Mouse (Mus musculus): ENCODE results near the gene Usp15. TPM values are rescaled to one million over a fixed set of nuclear protein-coding genes. Genes with fewer than 3 reads are reported as not detected.

The Usp15 gene
- polyA plus RNA-seq, 1 experiment from 2014 or later, result 92.3 TPM

- Histone ChIP-seq H3K9me3 (ENCODE audit: control insufficient read depth, low read length) (no peaks in the 10 kb centered on the region), H3K9ac (replicated peaks; ENCODE audit: low read length) (no peak overlapping the region), H3K36me3 (ENCODE audit: control insufficient read depth, insufficient read depth, low read length) (peaks cover 44% of the 10 kb centered on the region), H3K27ac (replicated peaks; ENCODE audit: low read depth, low read length) (no peak overlapping the region), H3K4me3 (replicated peaks; ENCODE audit: low read depth, low read length) (no peak overlapping the region), H3K27me3 (ENCODE audit: control insufficient read depth, insufficient read depth, low read length) (no peaks in the 10 kb centered on the region), H3K4me1 (ENCODE audit: control insufficient read depth, insufficient read depth, low read length) (no peaks in the 10 kb centered on the region), H3K4me2 (ENCODE audit: low read length) (no peak overlapping the region)
- 65% methylated on average over 6 of the region's 6 CpGs for WGBS
- ATAC-seq (ENCODE audit: low FRiP score, low TSS enrichment) (no peak), DNase-seq (no peak)
These were observed 36.3 kb downstream of the Usp15 start for GRCm38 (mm10) chr10:123160508-123160907.

GRCm38 (mm10) chr10:123159316-123159715 lies 37.5 kb downstream of the Usp15 start:
- no peak overlapping the region for H3K27ac ChIP-seq (replicated peaks; ENCODE audit: low read depth, low read length)
- H3K27me3 ChIP-seq (ENCODE audit: control insufficient read depth, insufficient read depth, low read length), result no peaks in the 10 kb centered on the region
- no peak overlapping the region for H3K4me2 ChIP-seq (ENCODE audit: low read length)
- H3K4me3 ChIP-seq (replicated peaks; ENCODE audit: low read depth, low read length), result no peak overlapping the region
- ATAC-seq (ENCODE audit: low FRiP score, low TSS enrichment), result no peak
- H3K4me1 ChIP-seq (ENCODE audit: control insufficient read depth, insufficient read depth, low read length), result no peaks in the 10 kb centered on the region
- H3K9ac ChIP-seq (replicated peaks; ENCODE audit: low read length), result no peak overlapping the region
- peaks cover 45% of the 10 kb centered on the region for H3K36me3 ChIP-seq (ENCODE audit: control insufficient read depth, insufficient read depth, low read length)
- 86% methylated on average over 7 of the region's 7 CpGs for WGBS
- DNase-seq, result no peak
- no peaks in the 10 kb centered on the region for H3K9me3 ChIP-seq (ENCODE audit: control insufficient read depth, low read length)

GRCm38 (mm10) chr10:123156392-123156791 lies 40.4 kb downstream of the Usp15 start:
- Histone ChIP-seq H3K4me3 (replicated peaks; ENCODE audit: low read depth, low read length) (no peak overlapping the region), H3K9ac (replicated peaks; ENCODE audit: low read length) (no peak overlapping the region), H3K27ac (replicated peaks; ENCODE audit: low read depth, low read length) (no peak overlapping the region), H3K4me1 (ENCODE audit: control insufficient read depth, insufficient read depth, low read length) (no peaks in the 10 kb centered on the region), H3K27me3 (ENCODE audit: control insufficient read depth, insufficient read depth, low read length) (no peaks in the 10 kb centered on the region), H3K4me2 (ENCODE audit: low read length) (no peak overlapping the region), H3K9me3 (ENCODE audit: control insufficient read depth, low read length) (no peaks in the 10 kb centered on the region), H3K36me3 (ENCODE audit: control insufficient read depth, insufficient read depth, low read length) (peaks cover 36% of the 10 kb centered on the region)
- ATAC-seq (ENCODE audit: low FRiP score, low TSS enrichment) (no peak), DNase-seq (no peak)
- WGBS, result 84% methylated on average over 2 of the region's 2 CpGs

GRCm38 (mm10) chr10:123155764-123156163 lies 41.0 kb downstream of the Usp15 start:
- Histone ChIP-seq H3K4me2 (ENCODE audit: low read length) (no peak overlapping the region), H3K36me3 (ENCODE audit: control insufficient read depth, insufficient read depth, low read length) (peaks cover 32% of the 10 kb centered on the region), H3K4me3 (replicated peaks; ENCODE audit: low read depth, low read length) (no peak overlapping the region), H3K9ac (replicated peaks; ENCODE audit: low read length) (no peak overlapping the region), H3K9me3 (ENCODE audit: control insufficient read depth, low read length) (no peaks in the 10 kb centered on the region), H3K27me3 (ENCODE audit: control insufficient read depth, insufficient read depth, low read length) (no peaks in the 10 kb centered on the region), H3K4me1 (ENCODE audit: control insufficient read depth, insufficient read depth, low read length) (no peaks in the 10 kb centered on the region), H3K27ac (replicated peaks; ENCODE audit: low read depth, low read length) (no peak overlapping the region)
- ATAC-seq (ENCODE audit: low FRiP score, low TSS enrichment), result no peak
- DNase-seq, result no peak
- 94% methylated on average over 6 of the region's 6 CpGs for WGBS

GRCm38 (mm10) chr10:123153321-123153720 lies 43.5 kb downstream of the Usp15 start:
- Histone ChIP-seq H3K4me1 (ENCODE audit: control insufficient read depth, insufficient read depth, low read length) (no peaks in the 10 kb centered on the region), H3K9me3 (ENCODE audit: control insufficient read depth, low read length) (no peaks in the 10 kb centered on the region), H3K27me3 (ENCODE audit: control insufficient read depth, insufficient read depth, low read length) (no peaks in the 10 kb centered on the region), H3K4me3 (replicated peaks; ENCODE audit: low read depth, low read length) (no peak overlapping the region), H3K9ac (replicated peaks; ENCODE audit: low read length) (no peak overlapping the region), H3K4me2 (ENCODE audit: low read length) (no peak overlapping the region), H3K27ac (replicated peaks; ENCODE audit: low read depth, low read length) (no peak overlapping the region), H3K36me3 (ENCODE audit: control insufficient read depth, insufficient read depth, low read length) (peaks cover 26% of the 10 kb centered on the region)
- WGBS, result 84% methylated on average over 2 of the region's 2 CpGs
- ATAC-seq (ENCODE audit: low FRiP score, low TSS enrichment) (no peak), DNase-seq (no peak)

GRCm38 (mm10) chr10:123148025-123148814 lies 48.6 kb downstream of the Usp15 start:
- 83% methylated on average over 4 of the region's 4 CpGs for WGBS
- ATAC-seq (ENCODE audit: low FRiP score, low TSS enrichment) (no peak), DNase-seq (no peak)
- Histone ChIP-seq H3K36me3 (ENCODE audit: control insufficient read depth, insufficient read depth, low read length) (peaks cover 21% of the 10 kb centered on the region), H3K9ac (replicated peaks; ENCODE audit: low read length) (no peak overlapping the region), H3K27me3 (ENCODE audit: control insufficient read depth, insufficient read depth, low read length) (no peaks in the 10 kb centered on the region), H3K4me3 (replicated peaks; ENCODE audit: low read depth, low read length) (no peak overlapping the region), H3K9me3 (ENCODE audit: control insufficient read depth, low read length) (no peaks in the 10 kb centered on the region), H3K4me1 (ENCODE audit: control insufficient read depth, insufficient read depth, low read length) (no peaks in the 10 kb centered on the region), H3K4me2 (ENCODE audit: low read length) (no peak overlapping the region), H3K27ac (replicated peaks; ENCODE audit: low read depth, low read length) (no peak overlapping the region)

GRCm38 (mm10) chr10:123147180-123147579 lies 49.6 kb downstream of the Usp15 start:
- H3K36me3 ChIP-seq (ENCODE audit: control insufficient read depth, insufficient read depth, low read length), result peaks cover 21% of the 10 kb centered on the region
- H3K4me3 ChIP-seq (replicated peaks; ENCODE audit: low read depth, low read length), result no peak overlapping the region
- no peak overlapping the region for H3K27ac ChIP-seq (replicated peaks; ENCODE audit: low read depth, low read length)
- peak; percentile 27 for DNase-seq
- no peaks in the 10 kb centered on the region for H3K9me3 ChIP-seq (ENCODE audit: control insufficient read depth, low read length)
- H3K4me1 ChIP-seq (ENCODE audit: control insufficient read depth, insufficient read depth, low read length), result no peaks in the 10 kb centered on the region
- H3K9ac ChIP-seq (replicated peaks; ENCODE audit: low read length), result no peak overlapping the region
- ATAC-seq (ENCODE audit: low FRiP score, low TSS enrichment), result no peak
- H3K4me2 ChIP-seq (ENCODE audit: low read length), result no peak overlapping the region
- 76% methylated on average over 6 of the region's 6 CpGs for whole genome bisulfite sequencing
- no peaks in the 10 kb centered on the region for H3K27me3 ChIP-seq (ENCODE audit: control insufficient read depth, insufficient read depth, low read length)

GRCm38 (mm10) chr10:123146349-123146748 lies 50.4 kb downstream of the Usp15 start:
- ATAC-seq (ENCODE audit: low FRiP score, low TSS enrichment) (no peak), DNase-seq (no peak)
- no peaks in the 10 kb centered on the region for H3K4me1 ChIP-seq (ENCODE audit: control insufficient read depth, insufficient read depth, low read length)
- H3K27me3 ChIP-seq (ENCODE audit: control insufficient read depth, insufficient read depth, low read length), result no peaks in the 10 kb centered on the region
- peaks cover 21% of the 10 kb centered on the region for H3K36me3 ChIP-seq (ENCODE audit: control insufficient read depth, insufficient read depth, low read length)
- 92% methylated on average over 2 of the region's 2 CpGs for WGBS
- H3K27ac ChIP-seq (replicated peaks; ENCODE audit: low read depth, low read length), result no peak overlapping the region
- no peak overlapping the region for H3K9ac ChIP-seq (replicated peaks; ENCODE audit: low read length)
- H3K9me3 ChIP-seq (ENCODE audit: control insufficient read depth, low read length), result no peaks in the 10 kb centered on the region
- H3K4me2 ChIP-seq (ENCODE audit: low read length), result no peak overlapping the region
- no peak overlapping the region for H3K4me3 ChIP-seq (replicated peaks; ENCODE audit: low read depth, low read length)

GRCm38 (mm10) chr10:123144256-123144655 lies 52.5 kb downstream of the Usp15 start:
- Histone ChIP-seq H3K4me1 (ENCODE audit: control insufficient read depth, insufficient read depth, low read length) (no peaks in the 10 kb centered on the region), H3K4me3 (replicated peaks; ENCODE audit: low read depth, low read length) (no peak overlapping the region), H3K4me2 (ENCODE audit: low read length) (no peak overlapping the region), H3K36me3 (ENCODE audit: control insufficient read depth, insufficient read depth, low read length) (peaks cover 21% of the 10 kb centered on the region), H3K27me3 (ENCODE audit: control insufficient read depth, insufficient read depth, low read length) (no peaks in the 10 kb centered on the region), H3K27ac (replicated peaks; ENCODE audit: low read depth, low read length) (no peak overlapping the region), H3K9ac (replicated peaks; ENCODE audit: low read length) (no peak overlapping the region), H3K9me3 (ENCODE audit: control insufficient read depth, low read length) (no peaks in the 10 kb centered on the region)
- ATAC-seq (ENCODE audit: low FRiP score, low TSS enrichment) (no peak), DNase-seq (no peak)
- WGBS, result 96% methylated on average over 8 of the region's 8 CpGs

All from midbrain, embryonic 14.5 days (tissue).